Mouse (Mus musculus): ENCODE results near the gene Taf8.

GRCm38 (mm10) chr17:47452886-47453285 lies 49.2 kb downstream of the Taf8 start:
- no peak for TF ChIP-seq ZNF384 (IDR thresholded peaks at IDR 0.05; ENCODE audit: low read depth, low read length)
- no peak for TF ChIP-seq MAFK (IDR thresholded peaks at IDR 0.05; ENCODE audit: insufficient read depth, low read depth, low read length)
- no peak for TF ChIP-seq ZC3H11A (IDR thresholded peaks at IDR 0.05; ENCODE audit: borderline replicate concordance, low read depth, low read length)

Data from ES-E14 (cell line).